Mouse (Mus musculus) layer of hippocampus, adult 8-10 months (tissue): ENCODE measurements around the gene Siah1b. TPM values are rescaled to one million over a fixed set of nuclear protein-coding genes. Genes with fewer than 3 reads are reported as not detected.

Source experiments
- DNase-seq, 2 experiments: peaks; one replicate each; pipeline ENCODE4 v3.0.0; 2022; ENCODE audit warnings: low spot score in 2 of 2
- total RNA-seq, 4 experiments: library from RNA; stranded (reverse); gene quantifications; 2 replicates each; pipeline ENCODE4 v1.2.4; 2022

Gene Siah1b
- total RNA-seq, result 10 to 100 TPM in 2 of 4 experiments, 1 to 10 TPM in 2; 7.0 to 11.6 (median 9.9) TPM

- DNase-seq, result peak; percentile 92 to 95
Observed at GRCm38 (mm10) chrX:164076040-164076775, at the start of gene Siah1b. TSS of gene Siah1b (minus strand) at chrX:164076493.

GRCm38 (mm10) chrX:164123942-164124341, 47.6 kb upstream of the Siah1b start:
- no peak for DNase-seq

GRCm38 (mm10) chrX:164113744-164114143, 37.5 kb upstream of the Siah1b start:
- no peak for DNase-seq

GRCm38 (mm10) chrX:164111146-164111545, 34.9 kb upstream of the Siah1b start:
- DNase-seq, result no peak

- DNase-seq, result no peak
Observed at GRCm38 (mm10) chrX:164102656-164103055, 26.4 kb upstream of the Siah1b start.

GRCm38 (mm10) chrX:164102198-164102597, 25.9 kb upstream of the Siah1b start:
- no peak for DNase-seq

GRCm38 (mm10) chrX:164101483-164101882, 25.2 kb upstream of the Siah1b start:
- DNase-seq, result no peak

- DNase-seq, result no peak
Observed at GRCm38 (mm10) chrX:164095838-164096237, 19.5 kb upstream of the Siah1b start.

- no peak for DNase-seq
Observed at GRCm38 (mm10) chrX:164093435-164093834, 17.1 kb upstream of the Siah1b start.

- DNase-seq, result no peak
Observed at GRCm38 (mm10) chrX:164092300-164093169, 16.2 kb upstream of the Siah1b start.

- no peak for DNase-seq
Observed at GRCm38 (mm10) chrX:164089916-164090315, 13.6 kb upstream of the Siah1b start.

- DNase-seq, result no peak
Observed at GRCm38 (mm10) chrX:164088582-164088981, 12.3 kb upstream of the Siah1b start, which contains the start of gene Cltrn. TSS of gene Cltrn (plus strand) at chrX:164088830.

GRCm38 (mm10) chrX:164082030-164082429, 5.7 kb upstream of the Siah1b start:
- no peak for DNase-seq

- DNase-seq, result no peak
Observed at GRCm38 (mm10) chrX:164068968-164069367, 7.3 kb downstream of the Siah1b start.

- DNase-seq, result peak; percentile 22 to 24
Observed at GRCm38 (mm10) chrX:164066185-164066584, 10.1 kb downstream of the Siah1b start.

- DNase-seq, result no peak
Observed at GRCm38 (mm10) chrX:164059070-164059469, 17.2 kb downstream of the Siah1b start.

- no peak for DNase-seq
Observed at GRCm38 (mm10) chrX:164058523-164058922, 17.8 kb downstream of the Siah1b start.

- DNase-seq, result no peak
Observed at GRCm38 (mm10) chrX:164055726-164056125, 20.6 kb downstream of the Siah1b start.

- DNase-seq, result no peak
Observed at GRCm38 (mm10) chrX:164046736-164047135, 29.6 kb downstream of the Siah1b start.

GRCm38 (mm10) chrX:164042069-164042468, 34.2 kb downstream of the Siah1b start:
- DNase-seq, result peak in 1 of 2 experiments; percentile 40

GRCm38 (mm10) chrX:164038882-164039281, 37.4 kb downstream of the Siah1b start:
- DNase-seq, result no peak

- DNase-seq, result no peak
Observed at GRCm38 (mm10) chrX:164035931-164036330, 40.4 kb downstream of the Siah1b start.
